Mouse (Mus musculus) heart, adult 8-10 months (tissue): ENCODE data around the gene Edaradd. TPM values are rescaled to one million over a fixed set of nuclear protein-coding genes. Genes with fewer than 3 reads are reported as not detected.
"Not testable (repeated sequence)": the region's sequence is repeated elsewhere in the genome, so short reads cannot be mapped to it uniquely, and the experiment has no call there.

ENCODE experiments used
- DNase-seq: peaks from one replicate; pipeline ENCODE4 v3.0.0; 2022; ENCODE audit warnings: low spot score
- total RNA-seq, 4 experiments: library from RNA; stranded (reverse); gene quantifications; 2 replicates each; pipeline ENCODE4 v1.2.4; 2022

Gene Edaradd
- total RNA-seq, 4 experiments from 2014 or later = 0.16 TPM; not detected in 3

DNA sequence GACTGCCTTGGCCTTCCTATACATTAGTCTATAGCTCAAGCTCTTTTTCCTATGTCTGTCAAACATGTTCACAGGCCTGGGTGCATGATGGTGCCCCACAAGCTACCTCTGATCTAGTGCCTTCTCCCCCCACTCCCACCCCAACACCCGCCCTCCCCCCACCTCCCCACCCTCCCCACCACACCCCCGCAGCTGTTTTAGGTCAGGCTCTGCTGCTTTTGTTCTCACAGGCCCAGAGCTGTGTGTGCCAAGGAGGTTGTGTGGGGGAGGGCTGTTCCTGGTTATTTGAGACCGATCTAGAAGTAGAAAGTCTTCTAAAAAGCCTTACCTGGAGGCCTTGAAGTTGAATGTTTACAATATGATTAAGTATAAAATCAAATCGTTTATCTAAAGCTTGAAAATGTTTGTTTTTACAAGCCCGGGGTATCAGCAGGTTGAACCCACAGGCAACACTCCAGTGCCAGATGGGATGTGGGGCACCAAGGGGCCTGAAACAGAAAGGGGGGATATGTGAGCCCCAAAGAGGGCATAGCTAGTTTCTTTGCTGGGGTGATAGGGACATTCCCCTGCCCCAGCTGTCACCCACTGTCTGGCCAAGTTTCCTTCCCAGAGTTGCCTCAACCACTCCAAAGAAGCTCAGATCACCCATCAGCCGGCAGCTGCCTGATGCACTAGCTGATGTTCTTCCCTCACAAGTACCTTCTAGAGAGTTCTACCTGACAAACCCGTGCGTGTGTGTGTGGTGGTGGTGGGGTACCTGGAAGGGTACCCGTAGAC is 8.9 kb downstream of the Edaradd start:
- no peak for DNase-seq

GRCm38 (mm10) chr13:12510032-12510431 is 10.2 kb downstream of the Edaradd start:
- no peak for DNase-seq

DNA sequence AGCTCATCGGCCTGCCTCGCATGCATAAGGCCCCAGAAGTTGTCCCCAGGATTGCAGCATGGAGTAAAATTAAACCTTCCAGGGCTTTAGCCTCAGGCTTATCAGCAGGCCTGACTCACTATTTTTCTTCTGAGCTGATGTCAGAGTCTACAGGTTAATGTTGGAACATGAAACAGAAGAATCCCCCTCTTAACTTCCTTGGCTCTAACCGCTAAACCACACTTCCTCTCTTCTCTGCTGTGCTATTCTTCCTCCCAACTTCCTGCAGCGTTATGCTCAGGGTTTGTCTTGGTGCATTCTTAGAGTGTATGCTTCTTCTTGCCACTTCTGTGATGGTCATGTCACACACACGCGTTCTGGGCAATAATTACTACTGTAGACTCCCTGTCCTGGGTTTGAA is 12.8 kb downstream of the Edaradd start:
- DNase-seq = no peak

GRCm38 (mm10) chr13:12505359-12505758 is 14.9 kb downstream of the Edaradd start:
- no peak for DNase-seq

DNA sequence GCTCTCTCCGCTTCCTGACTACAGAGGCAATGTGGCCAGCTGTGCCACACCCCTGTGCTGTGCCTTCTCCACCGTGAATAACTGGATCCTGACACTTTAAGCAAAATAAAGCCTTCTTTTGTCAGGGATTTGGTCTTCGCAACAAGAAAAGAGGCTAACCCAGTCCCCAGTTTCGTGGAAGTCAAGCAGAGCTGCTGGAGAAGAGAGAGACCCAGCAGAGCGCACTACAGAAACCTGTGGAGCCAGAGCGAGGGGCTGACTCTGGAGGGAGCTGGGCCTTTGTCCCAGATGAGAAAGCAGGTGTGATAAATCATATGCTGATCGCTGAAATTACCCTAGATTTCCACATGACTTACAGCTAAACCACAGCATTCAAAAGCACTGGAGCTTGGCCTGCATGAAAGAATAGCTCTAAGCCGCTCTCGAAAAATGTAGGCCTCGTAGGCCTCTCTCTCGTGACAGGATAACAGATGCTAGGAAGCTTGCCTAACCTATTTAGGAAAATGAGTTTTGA is 16.9 kb downstream of the Edaradd start:
- DNase-seq = no peak

DNA sequence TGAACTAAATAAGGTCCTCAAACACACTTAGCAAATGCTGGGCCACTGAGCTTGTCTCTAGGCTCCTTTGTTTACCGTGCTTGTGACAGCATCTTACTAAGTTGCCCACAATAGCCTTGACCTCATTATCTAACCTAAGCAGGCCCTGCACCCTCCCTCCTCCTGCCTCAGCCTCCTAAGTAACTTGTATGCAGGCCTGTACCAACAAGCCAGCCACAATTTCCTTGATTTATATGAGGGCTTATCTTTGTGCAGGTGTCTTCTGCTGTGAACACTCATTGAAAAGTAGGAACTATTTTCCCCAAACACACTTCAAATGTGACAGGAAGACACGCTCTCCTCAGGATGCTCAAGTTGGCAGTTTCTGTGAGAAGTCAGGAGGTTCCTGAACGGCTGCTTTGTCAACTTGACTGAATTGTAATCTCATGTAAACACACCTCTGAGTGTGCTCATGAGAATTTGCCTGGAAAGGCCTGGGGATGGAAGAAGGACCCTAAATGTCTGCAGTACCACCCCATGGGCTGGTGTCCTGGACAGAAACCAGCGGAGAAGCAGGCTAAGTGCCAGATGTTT is 17.5 kb downstream of the Edaradd start:
- DNase-seq = no peak

DNA sequence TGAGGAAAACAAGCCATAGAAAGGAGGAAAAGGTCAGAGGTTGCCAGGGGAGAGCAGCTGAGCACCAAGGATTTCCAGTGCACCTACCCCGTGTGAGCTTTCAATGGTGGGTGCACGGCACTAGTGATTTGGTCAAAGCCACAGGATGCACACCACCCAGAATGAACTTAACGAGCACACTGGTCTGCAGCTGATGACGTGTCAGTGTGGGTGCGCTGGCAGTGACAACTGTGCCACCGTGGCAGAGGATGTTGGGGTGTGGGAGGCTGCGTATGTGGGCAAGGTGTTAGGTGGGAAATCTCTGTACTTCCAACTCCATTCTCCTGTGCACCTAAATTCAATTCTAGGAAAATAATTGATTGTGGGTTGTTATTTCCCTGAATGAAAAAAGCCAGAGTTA is 21.1 kb downstream of the Edaradd start:
- DNase-seq = no peak

DNA sequence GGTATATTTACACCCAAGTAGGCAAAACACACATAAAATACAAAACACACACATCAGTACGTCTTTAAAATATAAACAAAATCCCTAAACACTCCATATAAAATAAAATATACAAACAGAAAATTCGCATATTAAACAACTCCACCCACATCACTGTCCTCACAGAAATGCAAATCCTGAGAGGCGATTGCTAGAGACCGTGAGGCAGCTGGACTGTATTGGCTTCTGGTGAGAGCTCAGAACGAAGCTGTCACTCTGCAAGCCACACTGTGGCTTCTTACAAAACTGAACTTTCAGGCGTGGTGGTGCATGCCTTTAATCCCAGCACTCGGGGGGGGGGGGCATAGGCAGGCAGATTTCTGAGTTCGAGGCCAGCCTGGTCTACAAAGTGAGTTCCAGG is 22.4 kb downstream of the Edaradd start:
- no peak for DNase-seq

DNA sequence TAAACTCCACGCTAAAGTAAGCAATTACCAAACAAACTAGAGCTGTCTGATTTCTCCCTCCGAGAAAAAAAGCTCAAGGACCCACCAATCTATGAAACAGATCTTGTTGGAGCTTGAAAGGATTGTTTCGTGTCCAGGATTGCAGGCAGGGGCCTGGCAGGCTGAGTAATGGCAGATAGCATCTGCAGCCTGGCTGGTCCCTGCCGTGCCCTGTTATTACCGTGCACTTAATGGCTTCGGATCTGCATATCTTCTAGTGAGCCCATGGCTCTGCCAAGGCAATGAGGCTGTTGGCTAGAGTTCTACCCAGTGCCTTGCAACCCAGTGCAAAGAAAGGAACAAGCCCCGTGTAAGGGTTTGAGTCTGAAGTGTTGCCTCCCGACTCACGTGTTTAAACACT is 25.5 kb downstream of the Edaradd start:
- DNase-seq = no peak

GRCm38 (mm10) chr13:12492515-12492914 is 27.7 kb downstream of the Edaradd start:
- no peak for DNase-seq

- DNase-seq = no peak
Measured at GRCm38 (mm10) chr13:12485640-12486039, 34.6 kb downstream of the Edaradd start.

- DNase-seq = no peak
Measured at GRCm38 (mm10) chr13:12485197-12485596, 35.0 kb downstream of the Edaradd start.

DNA sequence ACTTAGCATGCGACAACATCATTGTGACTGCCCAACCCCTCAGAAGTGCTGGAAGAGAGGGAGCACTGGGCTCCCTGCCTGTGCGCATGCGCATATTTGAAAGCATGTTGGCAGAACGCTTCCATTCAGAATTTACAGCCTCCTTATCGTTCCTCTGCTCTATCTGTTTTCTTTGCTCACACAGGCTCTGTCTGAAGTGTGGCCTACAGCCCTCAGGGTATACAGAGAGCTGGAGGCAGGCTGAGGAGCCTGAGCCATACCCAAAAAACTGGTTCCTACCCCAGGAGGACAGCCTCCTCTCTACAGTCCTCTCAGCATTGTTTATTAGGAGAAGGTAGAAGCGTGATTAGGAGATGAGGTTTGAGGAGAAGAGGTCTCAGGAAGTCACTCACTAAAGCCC is 40.4 kb downstream of the Edaradd start:
- no peak for DNase-seq

DNA sequence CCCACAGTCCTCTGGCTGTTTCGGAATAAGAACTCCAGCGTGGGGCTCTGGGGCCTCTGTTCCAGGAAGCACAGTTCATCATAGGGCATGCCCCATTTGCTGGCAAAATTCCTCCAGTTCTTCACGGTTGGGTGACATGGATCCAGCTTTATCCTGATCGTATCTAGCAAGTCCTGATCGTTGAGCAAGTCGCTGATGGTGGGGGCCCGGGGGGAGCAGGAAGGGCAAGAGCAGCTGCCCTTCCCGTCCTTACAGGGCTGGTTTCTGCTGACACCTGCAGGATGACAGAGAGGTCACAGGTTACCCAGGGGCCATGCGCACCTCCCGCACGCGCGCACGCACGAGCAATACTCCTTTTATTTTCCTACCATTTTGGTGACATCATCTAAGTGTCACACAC is 41.9 kb downstream of the Edaradd start:
- DNase-seq = no peak

- DNase-seq = no peak
Measured at GRCm38 (mm10) chr13:12476886-12477285, 43.4 kb downstream of the Edaradd start.

- DNase-seq = no peak
Measured at GRCm38 (mm10) chr13:12475239-12475638, 45.0 kb downstream of the Edaradd start.

DNA sequence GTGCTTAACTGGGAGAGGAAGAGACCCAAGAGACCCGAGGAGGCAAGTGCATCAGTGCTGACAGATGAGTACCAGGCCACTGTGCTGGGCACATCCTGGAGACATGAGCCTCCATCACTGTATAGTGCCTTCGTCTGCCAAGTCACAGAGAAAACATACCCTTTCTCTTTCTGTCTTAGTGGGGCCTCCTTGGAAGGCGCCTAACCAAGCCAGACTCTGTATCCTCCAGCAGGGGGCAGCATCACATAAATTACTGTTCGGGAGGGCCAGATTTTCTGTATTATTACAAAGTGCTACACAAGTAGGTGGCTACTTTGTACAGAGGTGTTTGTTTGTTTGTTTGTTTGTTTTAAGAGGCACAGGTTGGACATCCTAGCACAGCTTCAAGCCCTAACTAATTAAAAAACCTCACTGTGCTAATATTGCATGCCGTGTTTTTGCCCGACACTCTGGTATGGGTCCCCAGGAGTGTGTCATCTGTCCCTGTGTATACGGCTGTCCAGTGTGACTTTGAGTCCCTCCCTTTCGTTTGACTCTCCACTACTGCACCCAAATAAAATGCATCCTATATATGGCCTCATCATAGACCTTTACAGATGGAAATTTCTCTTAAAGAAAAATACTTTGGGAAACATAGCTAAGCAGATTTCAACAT is 46.4 kb downstream of the Edaradd start:
- peak; percentile 71 for DNase-seq

DNA sequence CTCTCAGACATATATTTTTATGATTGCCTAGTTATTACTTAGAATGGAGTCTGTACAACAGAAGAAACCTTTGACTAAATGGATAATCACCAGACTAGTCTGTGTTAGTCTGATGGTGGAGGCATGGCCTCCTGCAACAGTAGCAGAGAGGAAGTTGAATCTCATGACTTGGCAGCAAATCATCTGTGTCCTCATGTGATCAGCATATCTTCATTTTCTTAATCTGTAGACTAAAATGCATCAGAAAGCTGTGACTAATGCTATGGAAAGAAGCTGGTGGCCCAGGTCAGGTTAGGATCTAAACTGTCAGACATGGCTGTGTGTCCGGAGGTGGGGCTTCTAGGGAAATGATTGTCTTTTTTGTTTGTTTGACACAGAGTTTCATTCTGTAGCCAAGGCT is 51.8 kb downstream of the Edaradd start:
- DNase-seq = peak; percentile 24

- DNase-seq = no peak
Measured at GRCm38 (mm10) chr13:12464844-12465243, 55.4 kb downstream of the Edaradd start, which contains the start of gene Lgals8. Lgals8 (minus strand) TSS chr13:12464944.

DNA sequence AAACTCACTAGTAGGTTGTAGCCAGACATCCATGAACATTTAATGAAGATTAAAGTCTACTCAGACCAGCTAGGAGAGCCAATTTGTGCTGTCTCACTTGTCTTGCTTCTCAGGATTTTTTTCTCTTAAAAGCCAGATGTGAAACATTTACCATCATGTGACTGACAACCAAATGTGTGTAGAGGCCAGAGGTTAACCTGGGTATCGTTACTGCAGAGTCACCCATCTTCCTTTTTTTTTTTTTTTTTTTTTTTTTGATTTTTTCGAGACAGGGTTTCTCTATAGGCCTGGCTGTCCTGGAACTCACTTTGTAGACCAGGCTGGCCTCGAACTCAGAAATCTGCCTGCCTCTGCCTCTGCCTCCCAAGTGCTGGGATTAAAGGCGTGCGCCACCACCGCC is 56.1 kb downstream of the Edaradd start:
- DNase-seq = not testable (repeated sequence)

- DNase-seq = no peak
Measured at GRCm38 (mm10) chr13:12462623-12463022, 57.6 kb downstream of the Edaradd start.

DNA sequence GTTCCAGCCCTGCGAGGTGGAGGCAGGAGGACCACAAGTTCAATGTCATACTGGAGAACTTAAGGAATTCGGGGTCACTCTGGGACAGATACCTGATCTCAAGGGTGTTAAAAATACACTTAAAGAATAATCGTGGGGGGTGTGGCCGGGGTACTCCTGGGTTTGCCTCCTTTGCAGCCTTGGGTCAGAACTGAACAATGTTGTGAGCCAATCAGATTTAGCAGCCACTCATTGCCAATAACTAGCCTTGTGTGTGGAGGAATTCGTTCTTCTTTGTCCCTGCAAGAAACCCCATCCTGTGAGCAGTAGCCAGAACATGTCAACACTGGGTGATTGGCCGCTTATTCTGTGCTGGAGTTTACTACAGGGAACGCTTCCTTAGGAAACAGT is 58.5 kb downstream of the Edaradd start:
- no peak for DNase-seq
